Mouse (Mus musculus) MEL-GATA-1-ER (cell line): ENCODE data around the gene Samd5.

Experiments used
- DNase-seq: peaks from one replicate; pipeline ENCODE4 v3.0.0-alpha.2; 2012; ENCODE audit warnings: low read depth; ENCODE audit errors: extremely low read depth

The Samd5 gene

GRCm38 (mm10) chr10:9674561-9675521, at the start of gene Samd5:
Samd5 (minus strand) TSS chr10:9675208.
- no peak for DNase-seq

DNA sequence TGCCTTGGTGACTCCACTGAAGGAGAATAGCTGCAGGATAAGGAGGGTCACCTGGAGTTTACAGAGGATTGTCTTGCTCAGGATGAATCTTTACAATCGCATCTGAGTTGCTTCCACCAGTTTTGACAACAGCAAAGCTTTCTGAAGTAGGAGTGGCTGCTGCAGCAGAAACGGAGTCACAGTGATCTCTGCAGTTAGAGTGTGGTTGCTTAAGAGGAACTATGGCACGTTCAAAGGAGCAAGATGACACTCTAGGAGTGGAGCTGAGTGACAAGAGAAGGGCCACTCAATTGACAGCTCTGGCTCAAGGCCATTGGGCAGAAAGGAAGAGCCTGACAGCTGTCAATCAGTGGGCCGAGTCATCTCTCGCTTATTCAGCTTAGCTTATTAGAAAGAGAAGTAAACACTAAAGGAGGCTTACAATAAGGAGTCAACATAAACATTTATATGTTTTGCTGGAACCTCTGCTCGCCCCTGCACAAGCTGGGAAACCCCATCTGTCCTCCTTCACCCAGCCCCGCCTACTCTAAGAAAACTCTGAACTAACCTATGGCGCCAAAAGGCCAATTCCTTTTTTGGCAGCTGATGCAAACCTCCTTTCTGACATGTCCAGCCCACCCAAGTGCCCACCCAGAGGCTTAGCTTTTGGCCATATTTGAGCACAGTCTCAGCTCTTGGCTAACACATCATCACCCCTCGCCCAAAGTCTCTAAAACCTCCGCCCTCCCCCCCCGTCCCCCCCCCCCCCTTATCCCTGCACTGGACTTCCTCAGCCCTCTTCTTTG, 47.7 kb upstream of the Samd5 start:
- DNase-seq = no peak

DNA sequence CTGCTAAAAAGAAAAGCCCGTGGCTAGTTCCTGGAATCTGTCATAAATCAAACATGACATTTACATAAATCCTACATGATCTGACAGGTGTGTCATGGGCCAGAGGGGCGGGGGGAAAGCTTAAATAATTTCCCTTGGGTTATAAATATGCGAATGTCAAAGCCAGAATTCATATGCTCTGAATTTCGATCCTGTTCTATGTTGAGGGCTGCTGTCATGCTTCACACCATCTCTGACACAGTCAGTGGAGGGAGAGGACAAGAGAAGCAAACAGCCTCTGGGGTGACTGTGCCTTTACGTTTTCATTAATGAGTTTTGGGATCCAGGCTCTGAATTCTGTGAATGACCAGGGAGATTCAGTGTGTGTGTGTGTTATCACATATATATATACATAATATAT, 45.0 kb upstream of the Samd5 start:
- no peak for DNase-seq

DNA sequence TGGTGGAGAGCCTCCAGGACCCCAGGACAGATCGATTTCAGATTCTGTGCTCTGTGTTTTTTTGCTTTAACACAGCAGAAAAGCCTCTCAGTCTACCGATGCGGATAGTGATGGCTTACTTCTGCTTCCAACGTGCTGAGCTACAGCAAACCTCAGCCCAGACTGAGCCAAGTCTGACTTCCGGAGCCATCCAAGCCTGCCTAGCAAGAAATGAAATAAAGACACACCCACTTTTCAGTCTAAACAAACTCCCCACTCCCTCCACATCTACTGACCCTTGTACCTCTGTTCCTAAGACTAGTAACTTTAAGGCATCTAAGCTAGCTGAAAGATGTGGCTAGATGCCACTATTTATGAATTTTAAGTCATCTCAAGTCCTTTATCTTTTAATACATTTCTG, 43.1 kb upstream of the Samd5 start:
- no peak for DNase-seq

DNA sequence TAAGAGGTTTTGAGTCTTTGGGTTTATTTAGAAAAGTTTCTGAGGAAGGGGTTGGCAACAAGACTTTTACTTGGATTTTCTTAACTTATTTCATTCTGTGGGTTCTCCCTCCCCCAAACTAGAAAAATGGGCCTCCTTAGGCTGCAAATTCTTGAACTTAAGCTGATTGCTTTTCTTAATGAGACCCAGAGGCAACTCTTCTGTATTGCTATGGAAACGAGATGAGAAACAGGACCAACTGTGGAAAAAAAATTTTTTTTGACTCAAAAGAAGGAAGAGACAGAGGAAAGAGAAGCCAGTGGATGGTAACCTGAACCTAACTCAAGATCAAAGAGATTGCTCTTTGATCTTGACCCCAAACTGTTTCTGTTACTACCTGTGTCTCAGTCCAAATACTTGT, 29.9 kb upstream of the Samd5 start:
- no peak for DNase-seq

DNA sequence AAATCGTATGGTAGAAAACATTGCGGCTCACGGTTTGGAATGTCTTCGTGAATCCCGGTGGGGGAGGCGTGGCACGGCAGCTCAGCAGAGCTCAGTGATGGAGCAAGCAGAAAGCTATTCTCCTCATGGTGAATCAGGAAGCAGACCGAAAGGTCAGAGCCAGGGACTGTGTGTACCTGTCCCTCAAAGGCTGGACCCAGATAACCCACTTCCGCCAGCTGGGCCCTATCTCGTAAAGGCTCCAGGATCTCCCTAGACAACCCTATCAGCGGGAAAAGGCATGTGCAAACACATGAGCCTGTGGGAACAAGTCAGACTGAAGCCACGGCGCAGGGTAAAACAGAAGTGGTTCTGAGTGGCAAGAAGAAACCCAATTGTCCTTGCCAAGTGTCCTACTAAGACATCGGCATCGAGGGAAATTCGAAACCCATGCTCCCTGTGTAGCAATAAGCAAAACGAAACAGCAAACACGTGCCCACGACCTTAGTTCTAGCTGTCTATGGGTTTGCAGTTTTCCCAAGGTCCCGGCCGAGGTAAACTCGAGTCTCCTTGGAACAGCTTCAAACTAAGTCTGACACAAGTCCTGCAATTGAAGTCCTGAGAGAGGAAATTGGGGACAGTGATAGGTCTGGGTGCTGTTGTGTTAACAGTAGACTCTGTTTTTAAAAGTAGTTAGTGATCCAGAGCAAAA, 24.2 kb upstream of the Samd5 start:
- DNase-seq = no peak

- DNase-seq = no peak
Observed at GRCm38 (mm10) chr10:9698141-9698540, 23.1 kb upstream of the Samd5 start.

- no peak for DNase-seq
Observed at GRCm38 (mm10) chr10:9696543-9697141, 21.6 kb upstream of the Samd5 start.

DNA sequence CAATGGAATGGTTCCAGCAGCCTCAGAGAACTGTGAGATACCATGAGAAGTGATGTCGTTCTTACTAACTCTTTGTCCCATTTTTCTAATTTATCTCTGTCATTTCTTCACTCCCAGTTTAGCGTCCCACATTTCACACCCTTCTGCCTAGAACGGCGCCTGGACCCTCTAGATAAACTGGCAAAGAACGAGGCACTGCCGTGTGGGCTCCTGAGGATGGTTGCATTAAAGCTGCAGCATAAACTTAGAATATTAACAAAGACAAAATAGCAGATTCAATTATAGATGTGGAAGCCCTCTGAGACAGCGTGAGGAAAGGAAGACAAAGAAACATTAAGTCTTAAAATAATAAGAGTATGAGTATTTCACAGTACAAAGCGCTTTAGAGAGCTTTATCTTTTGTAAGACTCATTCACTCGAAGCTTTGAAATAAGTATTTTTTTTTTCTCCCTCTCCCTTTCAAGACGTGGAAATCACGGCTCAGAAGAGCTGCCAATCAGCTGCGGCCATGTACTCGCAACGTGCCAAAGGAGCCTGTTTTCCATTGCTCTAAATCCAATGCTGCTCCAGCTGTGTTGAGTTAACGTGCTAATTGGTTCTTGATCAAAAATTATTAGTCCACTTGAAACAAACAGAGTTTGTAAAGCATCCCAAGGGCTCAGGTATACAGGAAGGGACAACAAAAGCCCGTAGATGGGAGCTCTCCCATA, 19.1 kb upstream of the Samd5 start:
- DNase-seq = no peak

GRCm38 (mm10) chr10:9680928-9681327, 5.9 kb upstream of the Samd5 start:
- DNase-seq = no peak

DNA sequence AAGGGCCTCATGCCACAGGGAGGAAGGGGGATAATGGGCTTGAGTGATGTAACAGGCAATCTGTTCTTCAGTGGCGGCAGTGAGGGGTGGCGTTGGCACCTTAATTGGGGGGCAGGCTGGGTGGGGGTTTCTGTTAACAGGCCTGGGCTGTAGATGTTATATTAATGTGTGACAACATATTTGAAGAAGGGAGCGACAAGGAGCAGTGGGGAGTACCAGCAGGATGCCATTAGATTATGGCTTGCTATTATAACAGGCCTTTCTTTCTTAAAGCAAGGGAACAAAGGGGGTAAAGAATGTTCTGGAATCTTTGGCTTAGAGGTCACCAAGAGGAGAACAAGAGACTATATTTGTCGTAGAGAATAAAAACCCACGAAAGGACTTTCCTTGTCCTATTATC, 4.9 kb upstream of the Samd5 start:
- no peak for DNase-seq

DNA sequence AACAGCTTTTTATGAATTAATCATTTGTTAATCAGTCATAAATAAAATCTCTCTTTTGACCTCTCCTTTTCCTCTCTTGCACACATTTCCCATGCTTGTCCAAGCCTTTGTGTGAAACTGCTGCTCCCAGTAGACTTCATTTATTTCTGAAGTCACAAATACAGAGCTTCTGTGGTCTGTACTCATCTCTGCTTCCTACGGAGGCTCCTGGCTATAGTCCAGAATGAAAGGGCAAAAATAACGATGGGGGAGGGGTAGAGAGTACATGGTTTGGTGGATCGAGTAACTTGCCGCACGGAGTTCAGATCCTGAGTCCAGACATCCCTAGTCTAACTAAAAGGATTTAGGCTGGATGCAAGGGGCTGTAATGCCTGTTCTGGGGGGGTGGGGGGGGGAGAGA, 3.1 kb upstream of the Samd5 start:
- DNase-seq = no peak

- no peak for DNase-seq
Observed at GRCm38 (mm10) chr10:9676886-9677285, 1.9 kb upstream of the Samd5 start.

- DNase-seq = no peak
Observed at GRCm38 (mm10) chr10:9676418-9676786, 1.4 kb upstream of the Samd5 start.

DNA sequence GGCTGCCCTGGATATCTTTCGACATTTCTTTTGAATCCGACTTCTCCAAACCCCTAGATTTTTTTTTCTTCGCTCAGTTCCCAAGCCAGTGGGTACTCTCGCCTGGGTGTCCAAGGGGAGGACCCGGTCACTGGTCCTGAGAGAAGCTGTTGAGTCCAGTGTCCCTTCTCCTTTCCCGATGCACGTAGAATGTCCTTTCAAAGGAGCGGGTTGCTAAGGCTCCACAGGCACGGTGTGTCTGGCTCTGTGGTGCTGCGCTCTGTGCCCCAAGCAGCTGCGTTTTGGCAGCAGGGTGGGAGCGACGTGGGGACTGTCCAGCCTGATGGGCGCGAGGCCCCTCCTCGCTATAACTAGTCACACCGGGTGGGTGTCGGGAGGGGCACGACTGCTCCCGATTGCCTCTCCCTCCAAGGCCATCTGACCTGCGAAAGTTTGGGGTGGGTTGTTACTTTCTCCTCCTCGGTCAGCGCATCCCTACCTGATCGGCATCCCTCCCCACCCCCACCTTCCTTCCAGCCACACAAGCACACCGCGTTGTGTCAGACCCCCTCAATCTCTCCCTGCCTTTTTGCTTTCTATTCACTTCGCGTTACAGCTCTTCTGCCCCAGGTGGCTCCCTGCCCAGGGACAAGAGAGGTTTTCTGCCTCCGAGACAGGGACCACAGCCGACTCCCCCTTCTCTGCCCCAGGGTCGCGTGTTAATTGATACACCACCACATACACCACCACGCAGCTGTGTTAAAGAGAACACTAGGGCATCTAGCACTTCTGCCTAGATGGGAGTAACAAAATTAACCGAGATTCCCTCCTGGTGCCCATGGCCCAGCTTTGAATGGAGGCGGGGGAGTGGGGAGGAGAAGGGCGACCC, 776 bp upstream of the Samd5 start:
- no peak for DNase-seq

DNA sequence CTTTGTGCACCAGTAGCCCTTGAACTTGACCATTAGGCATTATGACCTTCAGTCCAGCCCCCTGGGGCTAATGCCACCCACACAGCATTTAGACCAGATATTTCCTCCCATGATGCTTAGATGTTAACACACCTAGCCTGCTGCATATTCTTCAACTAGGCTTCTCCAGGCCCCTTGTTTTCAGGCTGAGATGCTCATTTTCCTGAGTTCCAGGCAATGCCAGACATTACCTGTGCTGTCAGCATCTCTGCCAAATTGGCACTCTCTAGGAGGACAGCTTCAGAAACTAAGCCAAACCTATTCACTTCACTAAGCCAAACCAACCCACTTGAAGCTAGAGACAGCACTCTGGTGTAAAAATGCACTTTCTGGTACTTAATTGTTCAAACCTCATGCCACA, 1.7 kb downstream of the Samd5 start:
- no peak for DNase-seq

- no peak for DNase-seq
Observed at GRCm38 (mm10) chr10:9672751-9673150, 2.3 kb downstream of the Samd5 start.

DNA sequence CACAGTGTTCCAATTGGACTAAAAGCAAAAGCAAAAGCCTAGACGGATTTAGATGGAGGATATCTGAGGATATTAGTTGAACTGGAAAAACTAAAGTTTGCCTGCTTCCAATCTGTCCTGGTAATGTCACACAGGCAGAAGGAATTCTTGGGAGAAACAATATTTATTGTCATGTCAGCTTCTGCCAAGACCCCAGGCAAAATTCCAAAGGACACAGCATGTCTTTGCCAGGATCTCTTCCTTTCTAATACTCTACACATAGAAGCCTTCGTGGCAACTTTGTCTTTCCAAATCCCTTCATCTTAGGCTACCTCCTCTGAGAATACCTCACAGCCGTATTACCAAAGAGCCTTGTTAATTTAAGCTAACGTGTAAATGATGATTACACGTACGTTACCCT, 4.7 kb downstream of the Samd5 start:
- no peak for DNase-seq

DNA sequence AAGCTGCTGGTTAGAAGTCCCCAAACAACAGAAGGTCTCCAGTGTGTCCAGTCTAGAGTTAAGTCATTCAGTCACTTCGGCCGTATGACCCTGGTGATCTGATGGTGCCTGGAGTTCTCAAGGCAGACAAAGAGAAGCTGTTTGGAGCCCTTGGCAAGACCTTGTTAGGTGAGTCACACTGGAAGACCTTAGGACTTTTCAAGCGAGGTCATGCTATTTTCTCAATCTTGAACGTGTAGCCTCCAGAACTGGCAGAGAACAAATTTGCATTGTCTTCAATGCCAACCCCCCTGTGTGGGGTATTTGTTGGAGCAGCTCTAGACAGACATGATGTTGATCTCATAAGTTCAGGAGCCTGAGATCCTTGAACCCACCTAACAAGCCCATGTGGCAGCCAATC, 6.2 kb downstream of the Samd5 start:
- DNase-seq = no peak

GRCm38 (mm10) chr10:9652946-9653345, 22.1 kb downstream of the Samd5 start:
- DNase-seq = no peak
